In genomic region chrX:76010631-76011030, GRCm38 (mm10) we compare ENCODE assay signal across 17 mouse cellular contexts.
"Had no signal": no experiment of that assay in that cellular context is flagged by ENCODE, and none has a peak within 500 bp of the region (broad histone marks: within the 10 kb centered on the region; RNA-seq: fewer than 3 reads in every experiment).

No protein-coding gene starts in this region.

- H3K4me2 ChIP-seq: limb, embryonic 15.5 days; liver, embryonic 12.5 days; lung, embryonic 14.5 days; neural tube, embryonic 15.5 days had no signal

- H3K27me3 ChIP-seq: limb, embryonic 15.5 days; liver, embryonic 12.5 days; neural tube, embryonic 15.5 days had no signal

- ATAC-seq: liver, embryonic 12.5 days had no signal

- H3K9me3 ChIP-seq: limb, embryonic 15.5 days; liver, embryonic 12.5 days; neural tube, embryonic 15.5 days had no signal

- H3K4me1 ChIP-seq: limb, embryonic 15.5 days; liver, embryonic 12.5 days; midbrain, embryonic 10.5 days; neural tube, embryonic 15.5 days had no signal

- H3K27ac ChIP-seq: layer of hippocampus, adult 2 months; left cerebral cortex, adult 2 months; limb, embryonic 15.5 days; liver, embryonic 12.5 days; midbrain, embryonic 10.5 days; neural tube, embryonic 15.5 days had no signal

- H3K4me3 ChIP-seq: layer of hippocampus, adult 2 months; left cerebral cortex, adult 2 months; limb, embryonic 15.5 days; liver, embryonic 12.5 days; midbrain, embryonic 10.5 days; myocyte; neural tube, embryonic 15.5 days had no signal

- H3K9ac ChIP-seq: limb, embryonic 15.5 days; liver, embryonic 12.5 days; lung, embryonic 14.5 days; neural tube, embryonic 15.5 days had no signal

- DNase-seq: kidney, adult 8-10 months; kidney, postnatal 10 days; kidney, postnatal 4 days; lung, embryonic 14.5 days; lung, postnatal 10 days; lung, postnatal 4 days; midbrain, embryonic 14.5 days; right cerebral cortex, adult 18-20 months; right cerebral cortex, postnatal 25 days; thymus, postnatal 4 days had no signal

- H3K36me3 ChIP-seq: limb, embryonic 15.5 days; liver, embryonic 12.5 days; midbrain, embryonic 10.5 days; neural tube, embryonic 15.5 days had no signal
